Mouse (Mus musculus): Measurements from ENCODE around the gene Mylk. TPM values are rescaled to one million over a fixed set of nuclear protein-coding genes. Genes with fewer than 3 reads are reported as not detected.

Gene Mylk
- polyA plus RNA-seq, 1 experiment from 2014 or later = 98.0 TPM

GRCm38 (mm10) chr16:34899997-34900396 lies 155.0 kb downstream of the Mylk start:
- in situ Hi-C loops (cut with MboI; ENCODE audit: low pct_unique_long_range_greater_than_20kb) = no loop called here
- ChIA-PET CTCF (interaction anchor here (0.9 to 3.8 kb wide), 3 partner anchors 10 to 68 kb away, joined by 3 to 19 read pairs (median 3); no protein-coding TSS in a partner anchor), POLR2A (no interaction called here)
- no peak for ATAC-seq
- TF ChIP-seq CTCF (IDR thresholded peaks at IDR 0.05) = no peak
- no peak for DNase-seq (ENCODE audit: low read depth, low spot score)
- H3K27me3 ChIP-seq = no peaks in the 10 kb centered on the region

DNA sequence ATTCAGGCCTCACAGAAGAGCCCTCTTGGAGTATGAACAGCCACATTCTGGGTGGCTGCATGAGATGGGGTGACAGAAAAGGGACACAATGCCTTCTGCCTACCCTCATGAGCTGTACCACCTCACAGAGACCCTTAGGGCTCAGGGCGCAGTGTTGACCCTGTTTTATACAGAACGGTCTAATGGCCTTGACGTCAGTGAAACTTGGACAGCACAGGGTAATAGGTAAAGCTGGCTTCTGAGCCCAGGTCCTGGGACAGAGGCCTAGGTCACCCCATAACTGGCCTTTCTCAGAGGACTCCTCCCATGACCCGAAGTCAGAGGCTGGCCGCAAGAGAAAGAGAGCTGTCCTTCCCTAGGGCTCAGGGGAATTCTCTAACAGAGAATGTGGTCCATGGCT lies 155.5 kb downstream of the Mylk start:
- ChIA-PET CTCF (interaction anchor here (0.8 to 3.8 kb wide), 4 partner anchors 9 to 77 kb away, joined by 3 to 19 read pairs (median 4); no protein-coding TSS in a partner anchor), POLR2A (no interaction called here)
- in situ Hi-C loops (cut with MboI; ENCODE audit: low pct_unique_long_range_greater_than_20kb) = no loop called here
- ATAC-seq (no peak), DNase-seq (ENCODE audit: low read depth, low spot score) (no peak)
- TF ChIP-seq CTCF (IDR thresholded peaks at IDR 0.05) = no peak
- no peaks in the 10 kb centered on the region for H3K27me3 ChIP-seq

DNA sequence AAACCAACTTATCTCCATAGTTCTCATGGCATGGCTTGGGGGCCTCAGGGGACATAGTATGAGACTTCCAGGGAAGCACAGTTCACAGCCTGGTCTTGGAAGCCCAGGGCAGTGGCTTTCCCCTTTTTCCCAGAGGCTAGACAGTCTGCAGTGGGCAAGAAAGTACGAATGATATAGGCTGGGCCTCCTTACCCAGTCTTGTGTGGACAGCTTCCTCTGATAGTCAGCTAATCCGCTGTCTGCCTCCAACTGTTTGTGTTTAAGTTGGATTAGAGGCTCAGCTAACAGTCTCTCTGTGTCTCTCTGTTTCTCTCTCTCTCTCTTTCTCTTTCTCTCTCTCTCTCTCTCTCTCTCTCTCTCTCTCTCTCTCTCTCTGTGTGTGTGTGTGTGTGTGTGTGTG lies 156.0 kb downstream of the Mylk start:
- POLR2A ChIA-PET = no interaction called here

GRCm38 (mm10) chr16:34901611-34902293 lies 156.7 kb downstream of the Mylk start:
- DNase-seq (ENCODE audit: low read depth, low spot score) (no peak), ATAC-seq (no peak)
- in situ Hi-C loops (cut with MboI; ENCODE audit: low pct_unique_long_range_greater_than_20kb) = no loop called here
- POLR2A ChIA-PET = interaction anchor here (1.1 kb wide), 1 partner anchor 10 kb away, joined by 3 read pairs; no protein-coding TSS in a partner anchor
- CTCF ChIA-PET = interaction anchor here (0.9 to 3.8 kb wide), 6 partner anchors 8 to 74 kb away, joined by 3 to 19 read pairs (median 4); no protein-coding TSS in a partner anchor
- no peaks in the 10 kb centered on the region for H3K27me3 ChIP-seq
- TF ChIP-seq CTCF (IDR thresholded peaks at IDR 0.05) = no peak

More for the DNA sequence above, 156.0 kb downstream of the Mylk start:
- no peak for DNase-seq (ENCODE audit: low read depth, low spot score)
- in situ Hi-C loops (cut with MboI; ENCODE audit: low pct_unique_long_range_greater_than_20kb) = no loop called here
- no peak for TF ChIP-seq CTCF (IDR thresholded peaks at IDR 0.05)
- no peak for ATAC-seq
- CTCF ChIA-PET = interaction anchor here (0.8 to 3.8 kb wide), 4 partner anchors 9 to 76 kb away, joined by 3 to 19 read pairs (median 4); no protein-coding TSS in a partner anchor
- H3K27me3 ChIP-seq = no peaks in the 10 kb centered on the region

- DNase-seq (ENCODE audit: low read depth, low spot score) (no peak), ATAC-seq (no peak)
- TF ChIP-seq CTCF (IDR thresholded peaks at IDR 0.05) = peak; percentile 83
- ChIA-PET POLR2A (interaction anchor here (1.1 kb wide), 1 partner anchor 9 kb away, joined by 3 read pairs; no protein-coding TSS in a partner anchor), CTCF (interaction anchor here (0.9 to 3.8 kb wide), 5 partner anchors 9 to 74 kb away, joined by 4 to 19 read pairs (median 5); no protein-coding TSS in a partner anchor)
- in situ Hi-C loops (cut with MboI; ENCODE audit: low pct_unique_long_range_greater_than_20kb) = no loop called here
- no peaks in the 10 kb centered on the region for H3K27me3 ChIP-seq
Measured at GRCm38 (mm10) chr16:34902294-34902680, 157.3 kb downstream of the Mylk start.

DNA sequence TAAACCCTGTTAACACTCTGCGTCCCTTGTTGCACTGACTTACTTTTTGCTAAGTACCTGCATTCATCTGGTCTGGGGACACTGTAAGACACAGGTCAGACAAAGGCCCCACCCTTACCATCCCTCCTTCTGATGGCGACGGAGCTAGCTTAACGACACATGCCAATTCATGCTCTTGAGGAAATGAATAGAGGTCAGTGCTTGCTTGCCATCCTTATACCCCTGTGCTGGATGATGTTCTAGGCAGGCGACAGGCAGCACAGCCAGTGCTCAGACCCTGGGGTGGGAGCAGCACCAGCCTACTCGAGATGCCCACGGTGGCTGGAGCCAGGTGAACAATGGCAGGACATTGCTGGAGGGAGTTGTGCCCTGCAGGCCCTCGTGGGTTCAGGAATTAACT lies 157.8 kb downstream of the Mylk start:
- DNase-seq (ENCODE audit: low read depth, low spot score) = no peak
- in situ Hi-C loops (cut with MboI; ENCODE audit: low pct_unique_long_range_greater_than_20kb) = no loop called here
- no peak for ATAC-seq
- ChIA-PET POLR2A (interaction anchor here (1.1 kb wide), 1 partner anchor 9 kb away, joined by 3 read pairs; no protein-coding TSS in a partner anchor), CTCF (interaction anchor here (1.0 to 3.8 kb wide), 4 partner anchors 9 to 73 kb away, joined by 4 to 19 read pairs (median 6); no protein-coding TSS in a partner anchor)
- TF ChIP-seq CTCF (IDR thresholded peaks at IDR 0.05) = no peak
- no peaks in the 10 kb centered on the region for H3K27me3 ChIP-seq

DNA sequence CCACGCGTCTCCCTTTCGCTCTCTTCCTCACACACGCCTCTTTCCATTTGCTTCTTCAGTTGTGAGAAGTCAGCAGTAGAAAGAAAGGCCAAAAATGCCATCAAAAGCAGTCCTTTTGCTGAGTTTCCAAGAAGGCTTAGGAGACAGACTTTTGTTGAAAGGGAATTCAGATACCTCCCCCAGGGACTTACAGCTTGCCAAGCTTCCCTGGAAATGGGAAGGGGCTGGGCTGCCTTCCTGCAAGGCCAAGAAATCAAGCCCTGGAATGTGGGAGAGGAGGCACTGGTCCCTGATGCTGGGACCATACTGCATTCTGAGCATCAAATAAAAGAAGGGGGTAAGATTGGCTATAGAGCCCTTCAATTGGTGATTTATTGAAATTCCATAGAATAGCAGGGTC lies 159.9 kb downstream of the Mylk start:
- POLR2A ChIA-PET = no interaction called here
- in situ Hi-C loops (cut with MboI; ENCODE audit: low pct_unique_long_range_greater_than_20kb) = loop anchor here (5.0 kb wide), 1 partner anchor 62 kb away; no protein-coding TSS in a partner anchor
- CTCF ChIA-PET = no interaction called here
- no peaks in the 10 kb centered on the region for H3K27me3 ChIP-seq
- ATAC-seq = no peak
- no peak for DNase-seq (ENCODE audit: low read depth, low spot score)
- TF ChIP-seq CTCF (IDR thresholded peaks at IDR 0.05) = no peak

DNA sequence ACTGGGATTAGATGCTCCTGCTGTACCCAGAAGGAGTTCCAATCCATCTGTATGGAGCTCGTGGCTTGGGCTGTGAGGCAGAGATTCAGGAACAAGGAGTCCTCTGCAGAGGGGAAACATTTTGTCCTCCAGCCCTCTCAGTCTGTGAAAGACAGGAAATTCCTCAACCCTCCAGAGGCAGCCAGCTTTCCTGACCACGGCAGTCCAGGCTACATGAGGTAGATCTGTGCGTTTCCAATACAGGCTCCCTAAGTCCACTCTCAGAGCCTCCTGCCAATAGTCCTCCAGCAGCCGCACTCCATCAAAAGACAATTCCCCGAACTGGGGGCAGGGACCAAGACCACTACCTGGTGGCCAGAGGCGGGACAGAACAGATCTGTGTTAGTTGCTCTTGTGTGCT lies 164.4 kb downstream of the Mylk start:
- no peaks in the 10 kb centered on the region for H3K27me3 ChIP-seq
- TF ChIP-seq CTCF (IDR thresholded peaks at IDR 0.05) = no peak
- no peak for DNase-seq (ENCODE audit: low read depth, low spot score)
- in situ Hi-C loops (cut with MboI; ENCODE audit: low pct_unique_long_range_greater_than_20kb) = loop anchor here (5.0 kb wide), 1 partner anchor 58 kb away; no protein-coding TSS in a partner anchor
- ATAC-seq = no peak
- CTCF ChIA-PET = interaction anchor here (0.7 kb wide), 1 partner anchor 9 kb away, joined by 3 read pairs; no protein-coding TSS in a partner anchor
- POLR2A ChIA-PET = no interaction called here

- ATAC-seq (no peak), DNase-seq (ENCODE audit: low read depth, low spot score) (no peak)
- no peaks in the 10 kb centered on the region for H3K27me3 ChIP-seq
- POLR2A ChIA-PET = no interaction called here
- no peak for TF ChIP-seq CTCF (IDR thresholded peaks at IDR 0.05)
- in situ Hi-C loops (cut with MboI; ENCODE audit: low pct_unique_long_range_greater_than_20kb) = no loop called here
- CTCF ChIA-PET = no interaction called here
Measured at GRCm38 (mm10) chr16:34917373-34917900, 172.4 kb downstream of the Mylk start.

DNA sequence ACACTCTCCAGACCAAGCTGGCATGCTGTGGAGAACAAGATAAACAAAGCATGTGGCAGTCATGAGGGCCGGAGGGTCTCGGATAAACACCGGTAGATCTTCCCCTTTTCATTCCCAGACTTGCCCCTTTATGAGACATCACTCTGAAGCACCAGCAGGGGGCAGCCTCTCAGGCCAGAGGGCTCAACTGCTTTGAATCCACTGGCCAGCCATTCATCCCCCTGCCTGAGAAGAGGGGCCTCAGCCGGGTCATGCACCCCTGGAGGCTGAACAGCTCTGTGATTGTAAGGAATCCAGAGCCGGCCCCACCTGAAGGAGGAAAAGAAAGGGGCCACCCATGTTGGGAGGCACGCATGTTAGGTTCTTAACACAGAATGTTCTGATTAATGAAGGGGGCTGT lies 175.2 kb downstream of the Mylk start:
- ATAC-seq = no peak
- no peaks in the 10 kb centered on the region for H3K27me3 ChIP-seq
- ChIA-PET CTCF (interaction anchor here (1.4 to 2.3 kb wide), 4 partner anchors 9 to 55 kb away, joined by 3 to 7 read pairs (median 4); no protein-coding TSS in a partner anchor), POLR2A (no interaction called here)
- in situ Hi-C loops (cut with MboI; ENCODE audit: low pct_unique_long_range_greater_than_20kb) = no loop called here
- TF ChIP-seq CTCF (IDR thresholded peaks at IDR 0.05) = no peak
- DNase-seq (ENCODE audit: low read depth, low spot score) = no peak

GRCm38 (mm10) chr16:34920868-34921267 lies 175.9 kb downstream of the Mylk start:
- no peak for ATAC-seq
- no peak for TF ChIP-seq CTCF (IDR thresholded peaks at IDR 0.05)
- in situ Hi-C loops (cut with MboI; ENCODE audit: low pct_unique_long_range_greater_than_20kb) = no loop called here
- H3K27me3 ChIP-seq = no peaks in the 10 kb centered on the region
- ChIA-PET POLR2A (no interaction called here), CTCF (interaction anchor here (1.7 to 2.3 kb wide), 3 partner anchors 10 to 54 kb away, joined by 4 to 7 read pairs (median 5); no protein-coding TSS in a partner anchor)
- DNase-seq (ENCODE audit: low read depth, low spot score) = no peak
